Mouse (Mus musculus) MEL (cell line): Measurements from ENCODE around the gene Rerg.

Experiments
- CTCF ChIP-seq, 3 experiments: IDR thresholded peaks in 2 of 3; conservative IDR thresholded peaks in 1 of 3; 2 replicates each; pipeline ENCODE4 v1.5.1; 2011 to 2012; ENCODE audit warnings: low read length in 3 of 3, low read depth in 2 of 3, mild to moderate bottlenecking in 2 of 3, improper control_type of control experiment in 1 of 3, inconsistent platforms in 1 of 3, mixed read lengths in 1 of 3, moderate library complexity in 1 of 3; ENCODE audit not compliant: control insufficient read depth in 1 of 3, insufficient read depth in 1 of 3, poor library complexity in 1 of 3, severe bottlenecking in 1 of 3
- KAT2A ChIP-seq: conservative IDR thresholded peaks from 2 replicates; pipeline ENCODE4 v1.6.1; 2012; ENCODE audit warnings: low read depth, low read length, improper control_type of control experiment, inconsistent platforms

DNA sequence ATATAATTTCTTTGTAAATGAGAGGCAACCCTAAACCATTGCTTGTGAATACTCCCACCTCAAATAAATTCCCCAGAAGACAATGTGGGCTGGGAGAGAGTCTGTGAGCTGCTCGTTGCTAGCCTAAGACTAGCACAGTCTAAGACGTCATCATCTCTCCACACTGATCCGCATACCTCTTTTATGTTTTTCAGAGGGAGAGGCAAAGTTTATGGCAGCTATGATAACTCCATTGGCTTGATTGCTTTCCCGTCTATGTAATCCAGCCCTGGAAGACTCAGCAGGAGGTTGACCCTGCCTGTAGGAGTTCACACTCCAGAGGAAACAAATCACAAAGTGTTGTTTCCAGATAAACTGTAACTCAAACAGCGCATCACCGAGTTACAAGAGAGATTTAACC, 38.9 kb downstream of the Rerg start:
- no peak for TF ChIP-seq KAT2A
- TF ChIP-seq CTCF (IDR thresholded peaks at IDR 0.05 in 2 of 3, conservative IDR thresholded peaks at IDR 0.05 in 1 of 3; ENCODE audit: control insufficient read depth in 1 of 3, insufficient read depth in 1 of 3, low read depth in 2 of 3, low read length in 3 of 3, poor library complexity in 1 of 3, severe bottlenecking in 1 of 3), result no peak
